Mouse (Mus musculus): ENCODE data around the gene Mybph. TPM values are rescaled to one million over a fixed set of nuclear protein-coding genes. Genes with fewer than 3 reads are reported as not detected.

Gene Mybph
- total and polyA plus RNA-seq, 2 experiments from 2014 or later: 0.12 TPM; not detected in 1

DNA sequence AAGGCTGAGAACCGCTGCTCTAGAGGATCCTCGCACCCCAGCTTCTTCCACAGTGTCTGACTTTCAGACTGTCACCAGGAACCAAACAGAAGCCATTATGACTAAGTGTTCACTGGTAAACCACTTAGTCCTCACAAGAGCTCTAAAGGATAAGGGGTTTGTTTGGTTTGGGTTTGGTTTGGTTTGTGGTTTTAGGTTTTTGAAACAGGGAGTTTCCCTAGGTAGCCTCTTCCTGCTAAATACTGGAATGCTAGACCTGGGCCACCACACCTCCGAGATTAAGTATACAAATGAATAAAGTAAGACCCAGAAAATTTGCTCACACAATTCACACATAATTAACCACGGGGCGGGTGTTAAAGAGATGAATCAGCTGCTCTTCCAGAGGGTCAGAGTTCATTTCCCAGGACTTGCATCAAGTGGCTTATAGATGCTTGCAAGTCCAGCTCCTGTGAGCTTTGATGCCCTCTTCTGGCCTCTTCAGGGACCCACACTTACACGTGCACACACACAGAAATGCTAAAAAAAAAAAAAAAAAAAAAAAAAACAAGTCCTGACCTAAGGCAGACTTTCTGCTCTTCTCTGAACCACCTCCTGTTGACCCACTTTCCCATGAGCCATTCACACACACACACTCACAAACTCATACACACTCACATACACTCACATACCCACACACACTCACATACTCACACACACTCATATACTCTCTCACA lies 30.6 kb upstream of the Mybph start:
- 88% methylated on average over 6 of the region's 6 CpGs for WGBS
- Histone ChIP-seq H3K4me1 (ENCODE audit: control insufficient read depth, insufficient read depth) (peaks cover 2% of the 10 kb centered on the region; the same call in 1 of the 2 replicates), H3K9me3 (replicated peaks; ENCODE audit: control insufficient read depth, low read length) (no peaks in the 10 kb centered on the region), H3K27ac (ENCODE audit: low read depth) (no peak overlapping the region), H3K9ac (replicated peaks; ENCODE audit: low read depth, low read length) (no peak overlapping the region), H3K4me3 (ENCODE audit: low read depth, low read length) (no peak overlapping the region), H3K36me3 (replicated peaks; ENCODE audit: control insufficient read depth, insufficient read depth, low read length) (no peaks in the 10 kb centered on the region), H3K4me2 (ENCODE audit: low read depth, low read length) (no peak overlapping the region), H3K27me3 (ENCODE audit: control insufficient read depth, insufficient read depth, low read length) (no peaks in the 10 kb centered on the region)
- DNase-seq (ENCODE audit: low spot score) (no peak), ATAC-seq (ENCODE audit: insufficient read depth, low read depth) (no peak)
- TF ChIP-seq CTCF (IDR thresholded peaks at IDR 0.05; ENCODE audit: low read depth): no peak
- TF ChIP-seq EP300 (IDR thresholded peaks at IDR 0.05; ENCODE audit: low read depth): no peak

DNA sequence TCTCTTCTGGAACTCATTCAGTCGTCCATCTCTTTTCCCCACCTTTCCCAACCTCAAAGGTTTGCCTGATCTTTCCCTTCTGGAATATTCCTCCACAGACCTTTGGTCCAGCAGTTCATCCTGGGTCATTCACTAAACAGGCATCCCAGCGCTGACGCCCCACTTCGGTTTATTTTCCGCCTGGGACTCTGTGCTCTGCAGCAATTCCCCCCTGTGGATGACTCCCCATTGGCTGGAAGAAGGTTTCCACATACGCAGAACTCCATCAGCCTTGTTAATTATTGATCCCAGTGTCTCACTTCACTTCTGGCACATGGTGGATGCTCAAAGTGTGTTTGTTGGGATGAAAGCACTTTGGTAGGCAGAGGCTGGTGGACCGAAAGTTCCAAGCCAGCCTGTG lies 29.8 kb upstream of the Mybph start:
- H3K36me3 ChIP-seq (replicated peaks; ENCODE audit: control insufficient read depth, insufficient read depth, low read length): no peaks in the 10 kb centered on the region
- ATAC-seq (ENCODE audit: insufficient read depth, low read depth) (no peak), DNase-seq (ENCODE audit: low spot score) (no peak)
- no peaks in the 10 kb centered on the region for H3K9me3 ChIP-seq (replicated peaks; ENCODE audit: control insufficient read depth, low read length)
- WGBS: 93% methylated on average over 7 of the region's 7 CpGs
- no peak overlapping the region for H3K4me3 ChIP-seq (ENCODE audit: low read depth, low read length)
- no peak overlapping the region for H3K4me2 ChIP-seq (ENCODE audit: low read depth, low read length)
- H3K4me1 ChIP-seq (ENCODE audit: control insufficient read depth, insufficient read depth): peaks cover 10% of the 10 kb centered on the region; the same call in 1 of the 2 replicates
- no peak overlapping the region for H3K27ac ChIP-seq (ENCODE audit: low read depth)
- H3K27me3 ChIP-seq (ENCODE audit: control insufficient read depth, insufficient read depth, low read length): no peaks in the 10 kb centered on the region
- H3K9ac ChIP-seq (replicated peaks; ENCODE audit: low read depth, low read length): no peak overlapping the region
- TF ChIP-seq EP300 (IDR thresholded peaks at IDR 0.05; ENCODE audit: low read depth): no peak
- no peak for TF ChIP-seq CTCF (IDR thresholded peaks at IDR 0.05; ENCODE audit: low read depth)

DNA sequence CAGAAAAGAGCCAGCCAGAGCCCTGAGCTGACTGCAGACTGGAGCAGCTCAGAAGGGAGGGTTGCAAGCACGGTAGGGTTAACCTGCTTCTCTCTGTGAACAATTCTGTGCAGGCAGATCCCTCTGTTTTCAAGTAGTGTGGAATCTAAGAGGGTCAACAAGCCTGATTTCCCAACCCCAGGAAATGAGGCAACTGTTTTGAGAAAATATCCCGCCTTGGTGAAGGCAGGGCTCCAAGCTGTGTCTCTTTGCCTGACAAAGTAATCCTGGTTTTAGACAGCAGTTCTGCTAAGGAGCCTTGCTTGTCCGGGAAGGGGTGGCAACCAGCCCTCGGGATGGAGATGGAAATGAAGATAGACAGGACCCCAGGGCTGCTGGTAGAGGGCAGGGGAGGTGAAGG lies 28.8 kb upstream of the Mybph start:
- Histone ChIP-seq H3K9ac (replicated peaks; ENCODE audit: low read depth, low read length) (no peak overlapping the region), H3K27ac (ENCODE audit: low read depth) (no peak overlapping the region), H3K4me3 (ENCODE audit: low read depth, low read length) (no peak overlapping the region), H3K36me3 (replicated peaks; ENCODE audit: control insufficient read depth, insufficient read depth, low read length) (no peaks in the 10 kb centered on the region), H3K4me1 (ENCODE audit: control insufficient read depth, insufficient read depth) (peaks cover 10% of the 10 kb centered on the region; the same call in 1 of the 2 replicates), H3K9me3 (replicated peaks; ENCODE audit: control insufficient read depth, low read length) (no peaks in the 10 kb centered on the region), H3K4me2 (ENCODE audit: low read depth, low read length) (no peak overlapping the region), H3K27me3 (ENCODE audit: control insufficient read depth, insufficient read depth, low read length) (no peaks in the 10 kb centered on the region)
- TF ChIP-seq CTCF (IDR thresholded peaks at IDR 0.05; ENCODE audit: low read depth) (no peak), EP300 (IDR thresholded peaks at IDR 0.05; ENCODE audit: low read depth) (no peak)
- 63% methylated on average over 4 of the region's 4 CpGs for WGBS
- ATAC-seq (ENCODE audit: insufficient read depth, low read depth) (no peak), DNase-seq (ENCODE audit: low spot score) (no peak)

DNA sequence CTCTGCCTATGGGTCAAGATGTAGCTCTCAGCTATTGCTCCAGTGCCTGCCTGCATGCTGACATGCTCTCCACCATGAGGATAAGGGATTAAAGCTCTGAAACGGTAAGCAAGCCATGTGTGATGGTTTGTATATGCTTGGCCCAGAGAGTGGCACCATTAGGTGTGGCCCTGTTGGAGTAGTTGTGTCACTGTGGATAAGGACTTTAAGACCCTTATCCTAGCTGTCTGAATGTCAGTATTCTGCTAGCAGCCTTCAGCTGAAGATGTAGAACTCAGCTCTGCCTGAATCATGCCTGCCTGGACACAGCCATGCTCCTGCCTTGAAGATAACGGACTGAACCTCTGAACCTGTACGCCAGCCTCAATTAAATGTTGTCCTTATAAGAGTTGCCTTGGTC lies 26.7 kb upstream of the Mybph start:
- Histone ChIP-seq H3K9ac (replicated peaks; ENCODE audit: low read depth, low read length) (no peak overlapping the region), H3K27me3 (ENCODE audit: control insufficient read depth, insufficient read depth, low read length) (no peaks in the 10 kb centered on the region), H3K36me3 (replicated peaks; ENCODE audit: control insufficient read depth, insufficient read depth, low read length) (no peaks in the 10 kb centered on the region), H3K4me1 (ENCODE audit: control insufficient read depth, insufficient read depth) (peaks cover 10% of the 10 kb centered on the region; the same call in 1 of the 2 replicates), H3K4me3 (ENCODE audit: low read depth, low read length) (no peak overlapping the region), H3K27ac (ENCODE audit: low read depth) (no peak overlapping the region), H3K4me2 (ENCODE audit: low read depth, low read length) (no peak overlapping the region), H3K9me3 (replicated peaks; ENCODE audit: control insufficient read depth, low read length) (no peaks in the 10 kb centered on the region)
- ATAC-seq (ENCODE audit: insufficient read depth, low read depth) (no peak), DNase-seq (ENCODE audit: low spot score) (no peak)
- TF ChIP-seq CTCF (IDR thresholded peaks at IDR 0.05; ENCODE audit: low read depth) (no peak), EP300 (IDR thresholded peaks at IDR 0.05; ENCODE audit: low read depth) (no peak)
- WGBS: 93% methylated on average over 3 of the region's 3 CpGs

DNA sequence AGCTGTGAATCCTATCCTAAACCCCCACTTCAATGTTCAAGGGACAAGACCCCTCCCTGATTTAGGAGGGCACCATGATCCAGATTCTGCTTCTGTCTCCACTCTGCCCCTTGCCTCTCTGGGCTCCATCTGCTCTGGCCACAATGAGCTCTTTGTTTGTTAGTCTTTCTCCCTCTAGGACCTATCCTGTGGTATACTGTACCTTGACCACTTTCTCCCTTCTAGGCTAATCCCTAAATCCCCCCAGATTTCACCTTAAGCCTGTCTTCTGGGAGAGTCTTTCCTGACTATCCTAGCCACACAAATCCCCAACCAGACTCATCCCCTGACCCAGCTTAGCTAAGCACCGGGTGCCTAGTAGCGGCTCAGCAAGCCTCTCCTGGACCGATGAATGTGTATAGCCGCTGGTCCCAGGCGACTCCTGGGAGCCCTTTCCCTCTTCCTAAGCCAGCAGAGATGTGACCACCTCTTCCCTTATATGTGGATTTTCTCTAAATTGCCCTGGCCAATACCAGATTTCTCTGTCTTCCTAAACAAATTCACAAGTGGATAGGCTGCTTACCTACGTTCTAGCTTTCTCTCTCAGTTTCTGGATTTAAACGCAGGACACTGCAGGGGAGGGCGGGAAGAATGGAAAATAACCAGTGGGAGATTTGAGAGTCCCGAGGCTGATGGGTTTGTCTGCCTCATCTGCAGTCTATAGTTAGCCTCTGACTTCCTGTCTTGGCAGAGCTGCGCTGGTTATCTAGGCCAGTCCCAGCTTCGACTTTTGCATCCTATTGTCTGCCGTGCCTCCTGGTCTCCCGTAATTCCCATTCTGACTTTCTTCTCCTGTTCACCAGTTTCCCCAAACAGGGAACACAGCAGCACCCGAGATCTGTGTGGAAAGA lies 25.6 kb upstream of the Mybph start:
- H3K4me3 ChIP-seq (ENCODE audit: low read depth, low read length): no peak overlapping the region
- DNase-seq (ENCODE audit: low spot score) (peak; percentile 60), ATAC-seq (ENCODE audit: insufficient read depth, low read depth) (peak; percentile 53; the same call in 1 of the 2 replicates)
- H3K27me3 ChIP-seq (ENCODE audit: control insufficient read depth, insufficient read depth, low read length): no peaks in the 10 kb centered on the region
- H3K36me3 ChIP-seq (replicated peaks; ENCODE audit: control insufficient read depth, insufficient read depth, low read length): no peaks in the 10 kb centered on the region
- WGBS: 28% methylated on average over 14 of the region's 14 CpGs
- no peak overlapping the region for H3K9ac ChIP-seq (replicated peaks; ENCODE audit: low read depth, low read length)
- H3K4me2 ChIP-seq (ENCODE audit: low read depth, low read length): no peak overlapping the region
- no peaks in the 10 kb centered on the region for H3K9me3 ChIP-seq (replicated peaks; ENCODE audit: control insufficient read depth, low read length)
- no peak overlapping the region for H3K27ac ChIP-seq (ENCODE audit: low read depth)
- TF ChIP-seq EP300 (IDR thresholded peaks at IDR 0.05; ENCODE audit: low read depth) (no peak), CTCF (IDR thresholded peaks at IDR 0.05; ENCODE audit: low read depth) (no peak)
- H3K4me1 ChIP-seq (ENCODE audit: control insufficient read depth, insufficient read depth): peaks cover 10% of the 10 kb centered on the region; the same call in 1 of the 2 replicates
